Mouse (Mus musculus): ENCODE measurements at regions not wholly inside any gene's neighbourhood (a gene's known extent, or its start where the extent isn't known, plus 50 kb on each side); places are given as distances from the start of the nearest gene placed in this dataset.
A peak's percentile ranks its signal among the peaks of the same experiment; 100 is the strongest.

DNA sequence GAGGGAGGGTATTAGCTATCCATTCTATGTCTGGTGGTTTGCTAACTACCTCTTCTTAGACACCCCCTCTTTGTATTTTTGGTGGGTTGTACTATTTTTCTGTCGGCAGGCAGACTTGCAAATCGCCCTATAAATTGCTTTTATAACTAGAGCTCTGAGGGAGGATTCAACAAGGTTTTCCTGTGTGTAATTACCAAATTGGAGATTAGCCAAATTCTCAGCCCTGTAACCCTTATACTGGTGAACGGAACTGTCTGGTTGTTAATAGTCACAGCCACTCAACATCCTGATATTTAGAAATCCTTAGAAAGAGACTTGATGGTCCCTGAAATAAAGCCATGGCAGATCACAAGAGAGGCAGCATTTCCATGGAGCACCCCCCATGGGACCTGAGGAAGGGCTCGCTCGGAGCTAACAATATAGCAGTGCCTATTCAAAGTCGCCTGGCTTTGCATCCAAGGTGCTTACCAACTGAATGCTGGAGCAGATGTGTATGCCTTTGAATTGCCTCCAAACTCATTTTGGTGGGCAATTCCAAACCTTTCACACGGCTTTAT is 333.0 kb downstream of the Nedd1 start:
- no peak overlapping the region for H3K9ac ChIP-seq (replicated peaks)
- H3K36me3 ChIP-seq, result no peaks in the 10 kb centered on the region
- no peaks in the 10 kb centered on the region for H3K9me3 ChIP-seq
- no peak overlapping the region for H3K4me3 ChIP-seq (replicated peaks)
- peak overlapping the region; percentile 22; the same call in 1 of the 2 replicates for H3K27ac ChIP-seq
- no peak overlapping the region for H3K4me2 ChIP-seq (replicated peaks)
- peaks cover 10% of the 10 kb centered on the region for H3K4me1 ChIP-seq (replicated peaks)
- no peaks in the 10 kb centered on the region for H3K27me3 ChIP-seq
- WGBS, result 40% methylated on average over 7 of the region's 7 CpGs
- ATAC-seq, result peak; percentile 67; the same call in 1 of the 2 replicates

DNA sequence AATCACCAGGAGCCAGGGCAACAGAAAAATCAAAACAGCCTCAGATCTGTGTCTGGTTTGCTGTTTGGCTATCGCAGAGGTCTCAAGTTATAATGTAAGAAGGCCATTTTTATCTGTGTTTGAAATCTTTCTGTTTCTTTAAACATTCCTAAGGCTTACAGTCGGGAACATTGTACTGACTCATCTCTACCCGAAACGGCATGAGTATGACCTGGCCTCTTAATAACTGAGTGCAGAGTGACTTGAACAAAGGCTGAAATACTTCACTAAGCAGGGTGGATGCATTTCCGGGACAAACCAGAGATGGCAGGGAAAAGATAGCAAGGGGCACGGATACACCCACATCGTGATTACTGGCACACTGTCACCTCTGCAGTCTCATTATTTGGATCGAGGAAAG is 355.1 kb downstream of the Nedd1 start:
- no peak overlapping the region for H3K4me3 ChIP-seq (replicated peaks)
- no peak overlapping the region for H3K27ac ChIP-seq
- no peaks in the 10 kb centered on the region for H3K4me1 ChIP-seq (replicated peaks)
- no peak overlapping the region for H3K9ac ChIP-seq (replicated peaks)
- H3K27me3 ChIP-seq, result no peaks in the 10 kb centered on the region
- H3K36me3 ChIP-seq, result no peaks in the 10 kb centered on the region
- ATAC-seq, result no peak
- no peak overlapping the region for H3K4me2 ChIP-seq (replicated peaks)
- 85% methylated on average over 8 of the region's 8 CpGs for WGBS
- H3K9me3 ChIP-seq, result no peaks in the 10 kb centered on the region

DNA sequence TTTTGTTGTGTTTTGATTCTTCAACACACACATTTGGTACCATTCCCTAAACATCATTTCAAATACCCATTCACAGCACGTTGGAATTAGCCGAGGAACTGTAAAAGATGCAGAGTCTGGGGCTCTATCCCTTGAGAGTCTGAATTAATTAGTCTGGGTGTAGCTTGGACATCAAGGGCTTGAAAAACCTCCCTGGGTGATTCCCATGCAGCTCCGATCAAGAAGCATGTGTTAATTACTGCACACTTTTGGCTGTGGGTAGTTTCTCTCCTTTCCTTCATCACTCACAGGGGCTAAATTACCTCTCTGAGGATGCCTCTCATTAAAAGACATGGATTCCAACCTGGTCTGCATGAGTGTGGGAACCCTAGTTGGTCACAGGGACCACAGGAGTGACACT is 365.5 kb downstream of the Nedd1 start:
- no peak overlapping the region for H3K4me2 ChIP-seq (replicated peaks)

GRCm38 (mm10) chr10:92349043-92349442 is 373.2 kb downstream of the Nedd1 start:
- Histone ChIP-seq H3K4me3 (replicated peaks) (no peak overlapping the region), H3K4me1 (replicated peaks) (peaks cover 12% of the 10 kb centered on the region), H3K4me2 (replicated peaks) (no peak overlapping the region), H3K27me3 (no peaks in the 10 kb centered on the region), H3K27ac (no peak overlapping the region), H3K36me3 (no peaks in the 10 kb centered on the region), H3K9me3 (no peaks in the 10 kb centered on the region), H3K9ac (replicated peaks) (no peak overlapping the region)
- ATAC-seq, result no peak
- WGBS, result 70% methylated on average over 7 of the region's 7 CpGs

More for the DNA sequence above, 365.5 kb downstream of the Nedd1 start:
- Histone ChIP-seq H3K36me3 (no peaks in the 10 kb centered on the region), H3K9me3 (no peaks in the 10 kb centered on the region), H3K4me3 (replicated peaks) (no peak overlapping the region), H3K27ac (no peak overlapping the region), H3K27me3 (no peaks in the 10 kb centered on the region), H3K9ac (replicated peaks) (no peak overlapping the region), H3K4me1 (replicated peaks) (peaks cover 8% of the 10 kb centered on the region)
- no peak for ATAC-seq
- 45% methylated on average over 3 of the region's 3 CpGs for WGBS

DNA sequence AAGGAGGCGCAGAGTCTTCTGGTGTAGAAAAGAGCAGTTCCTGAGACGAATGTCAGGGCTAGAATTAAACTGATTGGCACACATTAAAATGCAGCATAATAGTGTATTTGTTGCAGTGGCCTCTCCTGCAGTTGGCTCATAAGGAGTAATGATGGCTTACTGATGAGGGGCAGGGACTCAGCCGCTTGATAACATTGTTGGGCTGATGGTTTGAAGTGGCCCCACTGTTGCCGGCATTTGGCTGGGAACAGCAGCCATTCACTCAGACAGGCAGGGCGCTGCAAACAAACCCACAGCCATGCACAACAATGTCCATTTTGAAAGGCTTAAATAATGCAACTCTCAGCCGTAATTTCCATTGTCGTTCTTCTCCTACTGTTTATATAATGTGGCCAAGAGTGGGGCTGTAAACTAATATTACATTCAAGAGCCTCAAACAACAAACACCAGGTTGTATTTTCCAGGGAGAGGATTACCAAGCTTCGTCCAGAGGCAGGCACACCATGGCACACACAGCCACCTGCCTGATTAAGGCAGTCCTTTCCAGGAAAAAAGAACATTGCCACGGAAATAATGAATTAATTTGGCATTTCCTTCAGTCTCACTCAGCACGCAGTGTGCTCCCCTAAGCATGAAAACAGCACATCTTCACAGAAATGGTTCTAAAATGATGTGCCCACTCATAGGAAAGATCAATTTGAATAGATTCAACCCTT is 374.1 kb downstream of the Nedd1 start:
- WGBS, result 49% methylated on average over 10 of the region's 10 CpGs
- no peaks in the 10 kb centered on the region for H3K36me3 ChIP-seq
- peaks cover 12% of the 10 kb centered on the region for H3K4me1 ChIP-seq (replicated peaks)
- H3K27ac ChIP-seq, result no peak overlapping the region
- no peaks in the 10 kb centered on the region for H3K27me3 ChIP-seq
- no peak overlapping the region for H3K9ac ChIP-seq (replicated peaks)
- ATAC-seq, result no peak
- H3K4me2 ChIP-seq (replicated peaks), result no peak overlapping the region
- no peak overlapping the region for H3K4me3 ChIP-seq (replicated peaks)
- no peaks in the 10 kb centered on the region for H3K9me3 ChIP-seq

DNA sequence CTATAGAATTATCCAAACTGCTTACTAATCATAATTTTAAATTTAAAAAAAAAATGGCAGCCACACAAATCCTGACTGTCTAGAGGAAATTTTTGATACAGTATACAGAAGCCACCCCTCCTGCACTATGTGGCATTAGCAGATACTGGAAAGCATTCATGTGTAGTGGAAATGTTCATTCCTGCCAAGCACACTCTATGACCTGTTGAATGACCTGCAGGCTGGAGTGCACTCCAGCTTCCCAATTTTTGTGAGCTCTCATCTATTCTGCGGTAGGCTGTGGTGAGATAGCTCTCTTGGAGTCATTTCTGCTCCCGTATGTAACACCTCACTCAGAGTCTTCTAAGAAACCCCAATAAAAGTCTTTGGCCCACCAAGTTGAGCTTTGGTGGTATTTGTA is 382.5 kb downstream of the Nedd1 start:
- no peak overlapping the region for H3K4me2 ChIP-seq (replicated peaks)
- H3K27ac ChIP-seq, result no peak overlapping the region
- H3K9me3 ChIP-seq, result no peaks in the 10 kb centered on the region
- no peaks in the 10 kb centered on the region for H3K36me3 ChIP-seq
- H3K4me1 ChIP-seq (replicated peaks), result no peaks in the 10 kb centered on the region
- ATAC-seq, result no peak
- no peak overlapping the region for H3K4me3 ChIP-seq (replicated peaks)
- WGBS, result 98% methylated on average over 2 of the region's 2 CpGs
- H3K9ac ChIP-seq (replicated peaks), result no peak overlapping the region
- no peaks in the 10 kb centered on the region for H3K27me3 ChIP-seq

DNA sequence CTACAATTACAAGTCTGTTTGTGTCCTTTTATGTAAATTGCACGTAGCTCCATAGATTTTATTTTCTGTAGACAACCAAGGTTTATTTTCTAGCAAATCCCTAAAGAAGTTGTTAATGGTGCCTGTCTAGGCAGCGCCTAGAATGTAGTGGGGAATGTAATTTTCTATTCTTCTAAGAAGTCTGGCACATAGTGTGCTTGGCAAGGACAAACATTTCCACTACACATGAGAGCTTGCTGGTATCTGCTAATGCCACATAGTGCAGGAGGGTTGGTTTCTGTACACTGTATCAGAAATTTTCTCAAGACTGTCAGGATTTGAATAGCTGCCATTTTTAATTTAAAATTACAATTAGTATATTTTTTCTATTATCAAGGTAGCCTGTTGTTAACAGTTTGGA is 385.3 kb downstream of the Nedd1 start:
- no peaks in the 10 kb centered on the region for H3K9me3 ChIP-seq
- H3K4me1 ChIP-seq (replicated peaks), result peaks cover 20% of the 10 kb centered on the region
- no peak overlapping the region for H3K4me2 ChIP-seq (replicated peaks)
- H3K27me3 ChIP-seq, result no peaks in the 10 kb centered on the region
- H3K9ac ChIP-seq (replicated peaks), result no peak overlapping the region
- no peak for ATAC-seq
- no peak overlapping the region for H3K4me3 ChIP-seq (replicated peaks)
- H3K36me3 ChIP-seq, result no peaks in the 10 kb centered on the region
- no peak overlapping the region for H3K27ac ChIP-seq
- 88% methylated on average over 2 of the region's 2 CpGs for WGBS

GRCm38 (mm10) chr10:92336138-92336537 is 386.1 kb downstream of the Nedd1 start:
- no peak for ATAC-seq

GRCm38 (mm10) chr10:92335141-92335540 is 387.1 kb downstream of the Nedd1 start:
- H3K27me3 ChIP-seq, result no peaks in the 10 kb centered on the region
- H3K4me1 ChIP-seq (replicated peaks), result peaks cover 20% of the 10 kb centered on the region
- H3K36me3 ChIP-seq, result no peaks in the 10 kb centered on the region
- 71% methylated on average over 5 of the region's 5 CpGs for WGBS
- ATAC-seq, result no peak
- H3K9ac ChIP-seq (replicated peaks), result no peak overlapping the region
- no peaks in the 10 kb centered on the region for H3K9me3 ChIP-seq
- H3K4me2 ChIP-seq (replicated peaks), result no peak overlapping the region
- H3K4me3 ChIP-seq (replicated peaks), result no peak overlapping the region
- no peak overlapping the region for H3K27ac ChIP-seq

More at GRCm38 (mm10) chr10:92336138-92336537, 386.1 kb downstream of the Nedd1 start:
- no peak overlapping the region for H3K4me3 ChIP-seq (replicated peaks)
- no peaks in the 10 kb centered on the region for H3K9me3 ChIP-seq
- 47% methylated on average over 5 of the region's 5 CpGs for WGBS
- H3K27ac ChIP-seq, result no peak overlapping the region
- H3K4me2 ChIP-seq (replicated peaks), result no peak overlapping the region
- H3K36me3 ChIP-seq, result no peaks in the 10 kb centered on the region
- H3K9ac ChIP-seq (replicated peaks), result no peak overlapping the region
- H3K27me3 ChIP-seq, result no peaks in the 10 kb centered on the region
- H3K4me1 ChIP-seq (replicated peaks), result peaks cover 20% of the 10 kb centered on the region

DNA sequence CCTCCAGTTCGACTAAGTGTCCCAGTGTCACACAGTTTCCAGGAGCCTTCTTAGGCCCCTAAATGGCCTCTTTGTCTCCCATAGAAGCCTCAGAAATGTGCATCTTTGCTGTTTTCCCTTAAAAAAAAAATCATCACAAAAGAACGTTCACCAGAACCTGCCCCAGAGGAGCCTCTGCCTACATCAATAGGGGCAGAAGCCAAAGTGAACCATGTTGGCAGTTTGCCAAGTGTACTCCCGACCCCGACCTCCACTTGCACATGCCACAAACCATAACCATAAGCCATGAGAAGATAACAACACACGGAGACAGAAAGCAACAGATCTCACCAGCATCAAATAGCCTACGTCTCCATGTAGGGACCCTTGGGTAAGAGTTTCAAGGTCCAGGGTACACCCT is 388.4 kb downstream of the Nedd1 start:
- no peak overlapping the region for H3K4me3 ChIP-seq (replicated peaks)
- no peak for ATAC-seq
- no peak overlapping the region for H3K4me2 ChIP-seq (replicated peaks)
- H3K27ac ChIP-seq, result peak overlapping the region; percentile 75
- no peak overlapping the region for H3K9ac ChIP-seq (replicated peaks)
- H3K4me1 ChIP-seq (replicated peaks), result peaks cover 20% of the 10 kb centered on the region
- H3K27me3 ChIP-seq, result no peaks in the 10 kb centered on the region
- no peaks in the 10 kb centered on the region for H3K36me3 ChIP-seq
- no peaks in the 10 kb centered on the region for H3K9me3 ChIP-seq
- 36% methylated on average over 6 of the region's 6 CpGs for WGBS

GRCm38 (mm10) chr10:92333042-92333774 is 389.0 kb downstream of the Nedd1 start:
- WGBS, result 2% methylated on average over 3 of the region's 3 CpGs
- H3K4me1 ChIP-seq (replicated peaks), result peaks cover 20% of the 10 kb centered on the region
- no peak overlapping the region for H3K4me3 ChIP-seq (replicated peaks)
- H3K36me3 ChIP-seq, result no peaks in the 10 kb centered on the region
- H3K27me3 ChIP-seq, result no peaks in the 10 kb centered on the region
- no peak overlapping the region for H3K4me2 ChIP-seq (replicated peaks)
- H3K9me3 ChIP-seq, result no peaks in the 10 kb centered on the region
- peak; percentile 88 for ATAC-seq
- peak overlapping the region; percentile 75 for H3K27ac ChIP-seq
- no peak overlapping the region for H3K9ac ChIP-seq (replicated peaks)

- Histone ChIP-seq H3K27ac (no peak overlapping the region), H3K27me3 (no peaks in the 10 kb centered on the region), H3K9ac (replicated peaks) (no peak overlapping the region), H3K36me3 (no peaks in the 10 kb centered on the region), H3K9me3 (no peaks in the 10 kb centered on the region), H3K4me1 (replicated peaks) (peaks cover 26% of the 10 kb centered on the region), H3K4me2 (replicated peaks) (no peak overlapping the region), H3K4me3 (replicated peaks) (no peak overlapping the region)
- 54% methylated on average over 10 of the region's 10 CpGs for WGBS
- peak; percentile 34; the same call in 1 of the 2 replicates for ATAC-seq
Observed at GRCm38 (mm10) chr10:92330150-92330549, 392.1 kb downstream of the Nedd1 start.

Data from midbrain, embryonic 13.5 days (tissue).